Mouse (Mus musculus): ENCODE measurements at regions not wholly inside any gene's neighbourhood (a gene's known extent, or its start where the extent isn't known, plus 50 kb on each side); places are given as distances from the start of the nearest gene placed in this dataset.

DNA sequence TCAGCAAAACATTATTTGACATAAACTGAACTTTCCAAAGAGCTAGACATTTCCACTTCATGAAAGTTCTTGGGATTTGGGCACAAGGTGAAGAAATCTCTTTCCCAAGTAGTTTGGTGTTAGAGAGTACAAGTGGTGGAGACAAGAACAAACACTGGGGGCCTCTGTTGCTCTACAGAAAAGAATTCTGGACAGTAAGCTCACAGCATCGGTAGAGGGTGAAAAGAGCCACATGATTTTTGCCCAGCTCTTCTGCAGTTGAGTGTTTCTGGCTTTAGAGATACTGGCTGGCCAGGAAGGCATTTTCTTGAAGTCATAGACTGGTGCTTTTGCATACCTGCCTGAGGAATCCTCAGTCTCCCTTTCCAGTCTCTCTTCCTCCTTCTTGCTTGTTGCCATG lies 127.8 kb downstream of the Stk31 start:
- peak; percentile 15 for DNase-seq (ENCODE audit: low spot score)

DNA sequence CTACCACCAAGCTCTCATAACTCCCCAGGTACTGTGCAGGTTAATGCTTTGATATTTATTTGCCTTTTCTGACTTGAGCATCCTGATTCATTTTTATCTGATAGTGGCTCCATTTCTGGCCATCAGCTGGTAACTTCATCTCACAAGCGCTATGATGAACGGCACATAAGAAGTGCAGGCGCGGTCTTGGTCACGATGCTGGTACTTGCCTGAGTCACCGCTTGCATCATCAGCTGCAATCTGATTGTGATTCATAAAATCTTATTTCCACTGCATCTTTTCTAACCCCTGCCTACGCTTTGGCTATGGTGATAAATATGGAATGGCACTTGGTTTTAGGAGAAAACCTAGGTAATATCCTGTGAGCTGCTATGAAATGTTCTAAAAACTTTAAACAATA lies 128.3 kb downstream of the Stk31 start:
- DNase-seq (ENCODE audit: low spot score) = no peak

GRCm38 (mm10) chr6:49533956-49534355 lies 138.6 kb downstream of the Stk31 start:
- DNase-seq (ENCODE audit: low spot score) = no peak

GRCm38 (mm10) chr6:49534551-49534950 lies 139.1 kb downstream of the Stk31 start:
- DNase-seq (ENCODE audit: low spot score) = no peak

GRCm38 (mm10) chr6:49544946-49545345 lies 149.5 kb downstream of the Stk31 start:
- no peak for DNase-seq (ENCODE audit: low spot score)

DNA sequence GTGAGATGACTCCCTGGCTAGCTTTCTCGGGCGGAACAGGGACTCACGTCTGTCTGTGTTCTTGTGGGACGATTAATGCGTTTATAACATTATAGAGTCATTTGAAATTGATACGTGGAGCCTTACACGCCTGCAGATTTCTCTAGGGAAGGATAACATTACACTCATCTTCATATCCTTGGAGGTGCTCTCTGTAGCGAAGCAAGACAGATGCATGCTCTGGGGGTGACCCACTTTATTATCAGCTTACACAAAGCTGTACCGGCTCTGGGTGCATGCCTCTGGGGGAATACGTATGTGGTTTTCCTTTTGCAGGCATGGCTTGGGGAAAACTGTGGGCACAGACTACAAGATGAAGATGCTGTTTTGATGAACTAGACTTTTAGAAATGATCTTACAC lies 159.7 kb downstream of the Stk31 start:
- no peak for DNase-seq (ENCODE audit: low spot score)

DNA sequence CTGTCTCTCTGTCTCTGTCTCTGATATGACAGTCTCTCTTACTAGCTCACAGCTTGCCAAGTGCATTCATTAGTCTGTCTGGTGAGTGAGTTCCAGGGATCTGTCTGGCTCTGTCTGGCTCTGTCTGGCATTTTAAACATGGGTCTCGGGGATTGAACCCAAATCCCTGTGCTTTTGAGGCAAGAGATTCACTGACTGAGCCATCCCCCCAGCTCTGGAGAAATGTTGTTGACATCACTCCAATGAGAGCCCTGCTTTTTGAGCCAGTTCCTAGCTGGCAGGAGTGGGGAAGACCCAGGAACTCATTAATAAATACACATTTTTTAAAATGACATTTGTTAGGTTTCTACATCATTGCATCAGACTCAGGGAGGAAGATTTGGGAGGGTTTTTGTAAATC lies 163.1 kb downstream of the Stk31 start:
- DNase-seq (ENCODE audit: low spot score) = no peak

DNA sequence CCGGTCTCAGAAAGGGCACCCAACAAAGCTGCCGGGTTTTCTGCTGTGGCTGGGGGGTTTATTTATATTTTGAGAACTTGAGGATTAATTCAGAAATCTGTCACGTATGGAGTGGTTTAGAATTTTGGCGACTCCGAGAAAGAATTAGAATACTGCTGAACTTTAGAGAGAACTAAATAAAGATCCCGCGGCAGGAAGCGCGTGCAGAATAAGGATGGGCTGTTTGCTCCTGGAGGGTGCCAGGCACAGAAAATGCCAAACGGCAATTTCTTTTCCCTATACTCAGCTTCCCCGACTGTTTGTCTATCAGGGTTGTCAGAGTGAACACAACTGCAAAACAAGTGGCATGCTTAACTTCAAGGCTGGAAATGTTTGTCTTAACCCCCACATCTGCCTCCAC lies 163.7 kb downstream of the Stk31 start:
- no peak for DNase-seq (ENCODE audit: low spot score)

GRCm38 (mm10) chr6:49578340-49578739 lies 182.9 kb downstream of the Stk31 start:
- DNase-seq (ENCODE audit: low spot score) = no peak

DNA sequence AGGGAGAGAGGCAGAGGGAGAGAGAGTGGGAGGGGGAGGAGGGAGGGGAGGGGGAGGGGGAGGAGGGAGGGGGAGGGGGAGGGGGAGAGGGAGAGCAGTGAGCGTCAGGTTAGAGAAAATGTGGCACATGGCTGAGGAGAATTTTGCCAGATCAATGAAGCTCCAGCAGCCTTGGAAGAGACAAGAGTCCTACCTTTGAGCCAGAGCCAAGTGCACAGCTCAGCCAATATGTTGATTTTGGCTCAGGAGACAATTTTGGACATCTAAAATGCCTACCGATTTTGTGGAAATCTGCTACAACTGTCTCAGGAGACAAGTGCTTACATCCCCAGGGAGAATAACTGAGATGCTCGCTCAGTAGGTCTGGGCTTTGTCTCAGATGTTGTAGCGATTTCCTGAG lies 184.3 kb downstream of the Stk31 start:
- no peak for DNase-seq (ENCODE audit: low spot score)

GRCm38 (mm10) chr6:49582040-49582707 lies 186.8 kb downstream of the Stk31 start:
- no peak for DNase-seq (ENCODE audit: low spot score)

GRCm38 (mm10) chr6:49586553-49586952 lies 191.1 kb downstream of the Stk31 start:
- no peak for DNase-seq (ENCODE audit: low spot score)

DNA sequence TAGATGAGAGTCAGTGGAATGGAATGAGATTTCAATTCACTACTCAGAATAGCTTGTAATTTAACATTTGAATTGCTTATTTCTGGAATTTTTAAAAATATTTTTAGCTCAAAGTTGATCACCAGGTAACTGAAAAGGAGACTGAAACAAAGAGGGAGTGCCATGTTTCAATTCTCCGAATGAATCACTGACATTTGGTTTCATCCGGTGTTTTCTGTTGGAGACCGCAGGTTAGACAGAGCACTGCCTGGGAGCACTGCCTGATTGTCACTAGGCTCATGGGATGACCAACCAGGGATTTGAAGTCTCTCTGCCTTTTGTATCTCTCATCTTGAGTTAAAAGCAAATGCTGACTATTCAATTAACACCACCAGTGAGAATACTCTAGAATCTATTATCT lies 193.3 kb downstream of the Stk31 start:
- no peak for DNase-seq (ENCODE audit: low spot score)

DNA sequence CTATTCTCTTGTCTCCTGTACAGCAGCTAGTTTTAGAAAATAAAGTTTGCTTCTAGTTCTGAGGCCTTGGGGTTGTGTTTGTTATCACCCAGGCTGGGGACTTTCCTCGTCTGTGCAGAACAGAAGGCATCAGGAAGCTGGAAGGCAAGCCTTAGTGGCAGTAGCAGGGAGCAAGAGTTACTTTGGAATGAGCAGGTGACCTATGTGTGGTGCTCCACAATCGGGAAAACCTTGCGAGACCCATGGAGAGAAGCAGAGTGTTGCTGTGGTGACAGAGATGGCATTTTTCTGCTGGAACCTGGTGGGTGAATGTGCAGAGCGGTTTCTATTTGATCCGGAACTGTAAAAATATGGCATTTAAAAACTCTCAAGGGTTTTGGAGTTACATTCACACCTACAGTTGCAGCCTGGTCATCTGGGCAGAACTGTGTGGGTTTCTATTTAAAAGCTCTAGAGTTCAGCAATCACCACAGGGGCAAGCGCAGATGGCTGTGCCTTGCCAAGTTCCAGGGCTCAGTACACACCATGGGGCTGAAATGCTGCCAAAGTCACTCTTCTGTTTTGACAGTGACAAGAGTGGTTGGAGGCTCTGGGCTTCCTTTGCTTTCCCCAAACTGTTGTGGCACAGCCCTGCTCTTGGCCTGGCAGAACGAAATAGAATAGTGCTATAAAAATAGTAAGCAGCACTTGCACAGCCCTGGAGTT lies 195.7 kb downstream of the Stk31 start:
- peak; percentile 41 for DNase-seq (ENCODE audit: low spot score)

- no peak for DNase-seq (ENCODE audit: low spot score)
These were observed 196.2 kb downstream of the Stk31 start for GRCm38 (mm10) chr6:49591632-49592000.

- no peak for DNase-seq (ENCODE audit: low spot score)
These were observed 197.3 kb downstream of the Stk31 start for GRCm38 (mm10) chr6:49592676-49593075.

DNA sequence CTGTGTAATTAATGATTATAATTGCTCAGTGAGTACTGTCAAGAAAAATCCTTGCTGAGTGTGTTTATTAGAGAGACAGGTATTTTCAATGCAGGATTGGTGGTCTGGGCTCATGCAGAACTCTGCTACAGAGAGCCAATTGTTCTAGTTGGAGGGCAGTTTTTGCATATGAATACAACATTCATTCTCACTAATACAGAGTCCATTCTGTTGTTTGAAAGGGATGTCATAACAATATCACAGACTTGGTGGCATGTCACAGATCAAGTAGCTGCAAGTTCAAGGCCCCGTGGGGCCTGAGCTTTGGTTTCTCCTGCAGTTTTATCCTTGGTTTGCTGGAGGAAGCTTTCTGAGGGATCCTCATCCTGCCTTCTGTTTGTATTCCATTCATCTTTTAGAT lies 207.8 kb downstream of the Stk31 start:
- no peak for DNase-seq (ENCODE audit: low spot score)

DNA sequence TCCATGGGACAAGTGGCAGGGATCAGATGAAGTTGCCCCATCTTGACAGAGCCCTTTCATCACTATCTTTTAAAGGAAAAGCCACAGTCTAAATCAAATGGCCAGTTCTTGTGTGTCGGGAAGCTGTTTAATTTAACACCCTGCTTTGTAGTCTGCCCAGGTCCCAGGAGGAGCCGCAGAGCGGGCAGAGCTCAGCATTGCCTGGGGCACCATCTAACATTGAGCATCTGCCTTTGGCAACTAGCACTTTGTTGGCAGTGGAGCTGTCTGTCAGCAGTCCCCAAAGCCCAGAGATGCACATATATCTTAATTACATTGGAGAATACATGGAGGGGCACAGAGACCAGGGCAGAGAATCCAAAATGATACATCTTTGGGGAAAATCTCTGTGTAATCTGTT lies 208.4 kb downstream of the Stk31 start:
- no peak for DNase-seq (ENCODE audit: low spot score)

GRCm38 (mm10) chr6:49606028-49606427 lies 210.6 kb downstream of the Stk31 start:
- DNase-seq (ENCODE audit: low spot score) = no peak

GRCm38 (mm10) chr6:49606626-49607158 lies 211.3 kb downstream of the Stk31 start:
- no peak for DNase-seq (ENCODE audit: low spot score)

DNA sequence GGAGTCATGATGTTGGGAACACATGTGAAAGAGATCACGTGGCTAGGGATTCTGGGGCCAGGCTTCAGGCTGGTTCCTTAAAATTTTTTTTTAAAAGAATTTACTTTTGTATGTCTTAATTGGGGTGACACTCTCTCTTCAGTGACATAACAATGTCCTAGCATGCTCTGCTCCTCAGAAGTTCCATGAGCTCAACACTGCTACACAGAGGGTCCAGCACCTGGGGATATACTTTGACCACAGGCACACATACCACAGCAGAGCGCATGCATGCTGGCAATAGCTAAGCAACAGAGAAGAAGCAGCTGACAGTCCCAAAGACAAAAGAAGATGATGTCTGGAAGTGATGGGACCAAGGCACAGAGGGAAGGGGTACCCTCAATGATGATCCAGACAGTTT lies 198.4 kb upstream of the Npy start:
- no peak for DNase-seq (ENCODE audit: low spot score)

DNA sequence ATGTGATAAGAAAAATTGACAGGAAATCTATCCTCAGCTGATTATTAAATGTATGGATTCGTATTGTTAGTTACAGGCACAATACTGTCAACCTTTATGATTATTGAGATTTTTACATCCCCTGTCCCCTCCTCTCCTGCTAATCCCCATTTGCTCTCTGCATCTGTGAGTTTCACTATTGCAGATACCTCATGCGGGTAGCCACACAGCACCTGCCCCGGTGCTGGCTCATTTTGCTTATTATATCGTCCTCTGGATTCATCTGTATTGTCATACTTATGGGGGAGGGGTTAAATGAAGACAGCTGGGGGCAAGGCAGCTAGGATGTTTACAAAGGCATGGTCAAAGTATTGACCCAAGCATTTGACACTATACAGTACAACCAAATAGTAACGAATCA lies 197.9 kb upstream of the Npy start:
- DNase-seq (ENCODE audit: low spot score) = no peak

DNA sequence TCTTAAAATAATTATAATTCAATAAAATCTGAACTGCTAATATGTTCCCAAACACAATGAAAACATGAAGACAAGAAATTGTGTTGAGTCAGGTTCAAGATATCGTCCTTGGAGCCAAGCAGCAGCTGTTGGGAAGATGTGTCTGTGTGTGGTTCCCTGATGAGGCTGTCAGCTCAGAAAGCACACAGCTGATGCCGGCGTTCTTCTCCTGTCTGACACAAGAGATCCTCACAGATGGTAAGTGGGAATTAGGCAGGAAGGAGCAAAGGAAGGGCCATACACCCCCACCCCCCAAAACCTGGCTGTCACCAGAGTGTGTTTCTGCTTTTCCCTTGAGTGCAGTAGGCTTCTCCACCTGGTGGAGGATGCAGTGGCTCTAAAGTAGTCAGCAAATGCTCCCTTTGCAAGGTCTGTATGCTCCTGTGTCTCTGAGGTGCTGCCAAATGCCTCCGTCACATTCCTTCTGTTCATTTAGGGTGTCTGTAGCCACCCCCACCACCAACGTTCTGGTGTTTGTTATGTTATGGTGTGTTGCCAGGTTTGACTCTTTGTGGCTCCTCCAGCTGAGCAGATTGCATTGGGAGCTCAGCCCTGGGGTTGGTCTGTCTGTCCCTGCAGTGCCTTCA lies 188.9 kb upstream of the Npy start:
- DNase-seq (ENCODE audit: low spot score) = peak; percentile 60
